Mouse (Mus musculus): ENCODE measurements around the gene Ugt1a8. TPM values are rescaled to one million over a fixed set of nuclear protein-coding genes. Genes with fewer than 3 reads are reported as not detected.

The Ugt1a8 gene
- polyA plus RNA-seq, 1 experiment: not detected

DNA sequence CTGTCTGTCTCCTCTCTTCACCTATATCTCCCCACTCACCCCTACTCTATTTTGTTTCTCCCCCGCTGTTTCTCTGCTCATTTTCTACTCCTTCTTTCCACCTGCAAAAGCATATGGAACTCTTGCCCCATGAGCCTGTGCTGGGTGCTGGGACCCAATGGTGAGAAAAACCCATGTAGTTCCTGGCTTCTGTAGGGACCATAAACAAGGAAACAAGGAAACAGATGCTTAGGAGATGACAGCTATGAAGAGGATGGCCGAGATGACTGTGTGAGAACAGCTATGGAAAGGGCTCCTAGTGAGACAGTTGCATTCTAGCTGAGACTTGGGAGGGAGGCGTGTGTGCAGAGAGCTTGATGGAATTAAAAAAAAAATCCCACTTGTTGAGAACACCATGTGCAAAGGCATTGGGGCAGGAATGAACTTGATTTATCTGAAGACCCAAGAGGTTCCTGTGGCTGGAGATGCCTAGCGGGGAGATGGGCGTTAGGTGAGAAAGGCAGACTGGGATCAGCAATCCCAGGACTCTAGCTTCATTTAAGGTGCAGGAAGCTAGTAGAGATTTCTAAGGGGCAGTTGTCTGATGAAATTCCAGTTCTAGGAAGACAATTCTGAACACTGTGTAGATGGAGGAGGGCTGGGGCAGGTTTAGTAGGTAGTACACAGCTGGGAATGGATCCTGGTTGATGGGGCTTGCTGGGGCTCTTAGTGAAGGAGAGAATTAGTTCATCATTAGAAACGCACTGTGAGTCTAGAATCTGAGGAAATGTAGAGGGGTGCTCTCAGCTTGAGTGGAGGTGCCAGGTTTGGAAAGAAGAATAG lies 143.6 kb downstream of the Ugt1a8 start:
- 79% methylated on average over 6 of the region's 6 CpGs for WGBS
- no peak for DNase-seq (ENCODE audit: low read depth, low spot score)

DNA sequence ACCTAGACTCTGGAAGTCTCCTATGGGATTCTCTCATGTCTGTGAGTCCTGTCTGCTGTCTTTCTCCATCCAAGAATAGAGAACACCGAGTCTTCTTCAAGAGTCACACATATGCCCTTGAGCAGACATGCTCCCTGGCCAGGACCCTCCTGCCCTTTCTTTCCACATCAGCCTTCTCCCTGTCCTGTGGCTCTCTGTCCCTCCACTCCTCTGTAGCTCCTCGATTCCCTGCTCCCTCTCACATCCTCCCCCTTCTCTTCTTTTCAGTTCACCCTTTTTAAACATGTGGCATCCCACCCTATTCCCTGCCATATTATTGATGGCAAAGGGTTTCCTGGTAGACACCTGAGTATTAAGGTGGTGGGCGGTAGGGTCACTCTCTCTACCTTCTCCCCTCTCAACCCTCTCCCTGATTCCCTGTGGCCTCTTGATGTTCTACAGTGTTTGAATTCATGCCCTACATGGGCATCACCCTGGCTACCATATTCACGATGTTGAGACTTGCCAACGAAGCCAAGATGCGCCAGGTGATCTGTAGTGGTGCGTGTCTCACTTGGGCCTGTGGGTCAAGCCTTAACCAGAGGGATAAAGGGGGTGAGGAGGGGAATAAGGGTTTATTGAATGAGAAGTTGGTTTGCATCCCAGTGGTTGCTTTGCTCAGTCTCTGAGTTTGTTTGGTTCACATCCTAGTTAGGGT lies 144.3 kb downstream of the Ugt1a8 start:
- no peak for DNase-seq (ENCODE audit: low read depth, low spot score)
- WGBS: 66% methylated on average over 7 of the region's 7 CpGs

DNA sequence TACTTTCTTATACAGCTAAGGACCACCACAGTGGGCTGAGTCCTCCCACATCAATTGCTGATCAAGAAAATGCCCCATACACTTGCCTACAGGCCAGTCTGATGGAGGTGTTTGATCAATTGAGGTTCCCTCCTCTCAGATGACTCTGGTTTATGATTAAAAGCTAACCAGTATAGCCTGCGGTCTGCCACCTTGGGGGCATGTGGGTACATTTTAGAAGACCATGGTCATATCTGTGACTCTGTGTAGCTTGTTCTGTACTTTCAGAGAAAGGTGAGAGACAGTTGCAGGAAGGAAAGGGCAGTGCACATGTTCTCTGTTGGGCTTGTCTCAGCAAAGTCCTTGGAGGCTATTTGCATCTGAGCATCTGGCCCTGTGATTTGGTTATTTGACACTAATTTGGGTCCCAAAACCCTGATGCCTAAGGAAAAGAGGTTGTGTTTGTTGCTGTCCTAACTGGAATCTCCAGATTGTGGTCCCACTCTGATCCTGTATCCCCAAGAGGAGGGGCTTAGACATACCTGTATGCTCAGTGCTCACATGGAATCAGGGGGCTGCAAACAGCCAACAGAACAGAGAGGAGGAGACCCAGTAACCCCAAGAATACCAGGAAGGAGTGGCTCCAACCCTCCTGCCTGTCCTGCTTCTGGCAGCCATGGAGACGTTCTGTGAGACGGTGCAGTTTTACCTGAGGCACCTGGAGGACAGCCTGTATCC lies 145.2 kb downstream of the Ugt1a8 start:
- 48% methylated on average over 3 of the region's 3 CpGs for WGBS
- DNase-seq (ENCODE audit: low read depth, low spot score): no peak

DNA sequence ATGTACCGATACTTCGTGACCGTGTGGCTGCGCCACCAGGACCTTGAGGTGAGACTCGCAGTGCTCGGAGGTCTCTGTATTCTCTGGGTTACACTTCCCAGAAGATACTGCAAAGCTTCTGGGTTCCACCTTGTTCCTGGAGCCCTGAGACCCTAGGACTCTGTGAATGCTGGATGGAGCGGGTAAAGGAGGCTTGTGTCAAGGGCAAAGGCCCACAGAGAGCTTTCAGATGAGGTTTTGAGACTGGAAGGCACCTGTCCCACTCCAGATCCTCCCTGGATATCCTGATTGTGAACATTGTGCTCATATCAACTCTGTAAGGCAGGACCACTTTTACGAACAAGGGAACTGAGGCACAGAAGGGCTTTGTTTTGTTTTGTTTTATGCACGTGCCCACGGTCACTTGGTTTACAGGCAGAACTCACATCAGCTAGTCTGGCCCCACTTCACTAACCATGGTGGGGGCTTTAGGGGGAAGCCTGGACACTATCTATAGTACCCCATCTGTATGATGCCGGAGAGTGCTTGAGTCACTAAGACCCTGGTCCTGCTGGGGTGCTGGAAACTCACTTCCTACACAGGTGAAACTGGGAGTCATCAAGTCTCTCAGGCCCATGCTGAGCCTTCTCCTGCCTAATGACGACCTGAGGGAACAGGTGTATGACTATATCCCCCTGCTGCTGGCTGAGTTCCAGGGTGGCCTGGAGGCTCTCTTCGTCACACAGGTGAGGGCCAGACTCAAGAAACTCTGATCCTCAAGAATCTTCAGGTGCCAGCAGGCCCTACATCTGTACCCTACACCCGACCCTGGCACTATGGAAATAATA lies 146.0 kb downstream of the Ugt1a8 start:
- 66% methylated on average over 14 of the region's 14 CpGs for WGBS
- no peak for DNase-seq (ENCODE audit: low read depth, low spot score)

DNA sequence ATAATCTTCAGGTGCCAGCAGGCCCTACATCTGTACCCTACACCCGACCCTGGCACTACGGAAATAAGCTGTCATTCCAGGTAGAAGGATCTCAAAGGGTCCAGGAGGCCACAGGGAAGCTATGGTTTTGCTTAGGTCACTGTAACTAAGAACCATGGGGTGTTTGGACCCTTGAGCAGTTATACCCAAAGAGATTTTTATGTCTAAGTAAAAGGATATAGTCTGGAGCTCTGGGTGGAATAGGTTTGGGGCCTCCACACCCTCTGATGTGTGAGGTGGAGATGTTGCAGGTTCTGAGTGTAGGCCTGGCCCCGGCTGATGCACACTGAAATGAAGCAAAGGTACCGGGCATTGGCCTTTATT lies 146.6 kb downstream of the Ugt1a8 start:
- DNase-seq (ENCODE audit: low read depth, low spot score): no peak
- WGBS: 68% methylated on average over 4 of the region's 4 CpGs

DNA sequence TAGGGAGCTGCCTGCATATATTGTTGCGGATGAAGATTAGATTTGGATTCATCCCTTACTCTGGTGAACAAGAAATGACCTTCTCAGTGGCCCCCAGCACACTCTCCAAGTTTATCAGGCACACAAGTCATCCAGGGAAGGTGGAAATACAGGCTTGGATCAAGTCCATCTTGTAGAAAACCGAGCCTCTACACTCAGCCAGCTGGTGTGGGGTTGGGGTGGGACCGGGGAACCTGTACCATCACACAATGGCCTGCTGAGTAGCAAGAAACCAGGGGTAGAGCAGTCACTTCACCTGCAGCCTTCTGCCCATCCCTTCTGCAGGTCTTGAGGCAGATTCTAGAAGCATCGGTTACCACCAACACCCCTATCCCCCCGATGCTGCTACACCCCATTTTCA lies 147.0 kb downstream of the Ugt1a8 start:
- WGBS: 37% methylated on average over 5 of the region's 5 CpGs
- DNase-seq (ENCODE audit: low read depth, low spot score): no peak

DNA sequence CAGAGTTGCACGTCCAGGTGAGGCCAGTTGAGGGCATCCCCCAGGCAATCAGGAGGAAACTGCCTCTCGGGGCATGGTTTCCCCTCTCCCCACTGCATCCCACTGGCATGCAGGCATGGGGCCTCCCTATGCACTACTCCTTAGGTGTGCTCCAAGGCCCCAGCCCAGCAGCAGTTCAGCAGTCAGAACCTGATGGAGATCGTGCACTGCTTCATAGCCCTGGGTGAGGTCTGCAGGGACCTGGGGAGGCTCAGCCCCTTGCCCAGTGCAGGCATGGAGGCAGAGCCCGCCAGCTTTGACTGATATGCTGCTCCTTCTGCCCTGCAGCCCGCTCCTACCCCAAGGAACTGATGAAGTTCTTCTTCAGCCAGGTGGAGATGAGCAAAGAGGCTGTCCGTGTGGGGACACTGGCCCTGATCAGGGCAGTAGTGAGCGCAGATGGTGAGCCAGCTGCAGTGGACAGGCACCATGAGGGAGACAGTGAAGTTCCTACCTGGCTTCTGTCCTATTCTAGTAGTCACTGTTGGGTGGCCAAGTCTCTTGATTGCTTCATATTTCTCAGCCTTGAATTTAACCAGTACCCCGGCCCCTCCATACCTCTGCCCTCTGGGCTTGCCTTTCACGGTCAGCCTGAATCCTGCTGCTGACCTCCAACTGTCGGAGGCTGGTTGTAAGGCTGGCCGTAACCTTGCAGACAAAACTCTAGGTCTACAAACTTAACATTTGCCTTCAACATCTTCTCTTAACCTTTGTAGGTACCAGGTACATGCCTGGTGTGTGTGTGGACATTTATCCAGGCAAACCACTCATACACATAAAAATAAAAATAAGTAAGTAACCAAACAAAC lies 147.7 kb downstream of the Ugt1a8 start:
- DNase-seq (ENCODE audit: low read depth, low spot score): no peak
- WGBS: 67% methylated on average over 11 of the region's 11 CpGs

DNA sequence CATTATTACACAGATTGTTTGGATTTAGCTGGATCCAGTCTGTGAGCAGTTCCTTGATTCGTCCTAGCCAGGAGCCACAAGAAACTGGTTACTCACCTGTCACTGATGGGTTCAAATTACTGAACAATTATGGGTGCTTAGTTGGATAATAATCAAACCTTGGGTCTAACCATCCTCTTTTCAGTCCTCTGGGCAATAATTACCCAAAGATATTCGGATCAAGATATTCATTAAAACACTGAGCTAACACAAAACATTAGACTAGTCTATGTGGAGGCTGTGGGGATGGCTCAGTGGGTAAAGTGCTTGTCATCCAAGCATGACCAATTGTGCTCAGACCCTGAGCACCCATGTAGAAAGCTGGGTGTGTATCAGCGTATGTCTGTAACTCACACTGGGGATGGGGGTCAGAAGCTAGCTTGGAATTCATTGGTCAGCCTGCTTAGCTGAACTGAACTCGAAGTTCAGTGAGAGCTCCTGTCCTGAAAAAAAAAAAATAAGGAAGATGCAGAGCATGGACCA lies 148.3 kb downstream of the Ugt1a8 start:
- 58% methylated on average over 4 of the region's 4 CpGs for WGBS
- no peak for DNase-seq (ENCODE audit: low read depth, low spot score)

DNA sequence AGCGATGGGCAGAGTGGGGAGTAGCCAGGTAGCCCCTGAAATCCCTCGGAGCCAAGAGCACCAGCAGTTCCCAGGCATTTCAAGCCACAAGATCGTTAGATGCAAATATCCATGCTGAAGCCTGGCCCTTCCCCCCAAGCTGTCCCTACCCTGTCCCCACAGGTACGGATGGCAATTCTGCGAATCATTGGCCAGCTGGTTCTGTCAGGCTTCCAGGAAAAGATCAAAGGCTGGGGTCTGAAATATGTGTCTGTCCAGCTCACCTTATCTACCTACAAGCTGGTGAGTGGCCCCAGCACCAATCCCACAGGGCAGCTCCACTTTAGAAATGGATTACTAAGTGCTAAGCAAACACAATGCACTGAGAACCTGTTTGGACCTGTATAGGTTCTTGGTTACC lies 149.7 kb downstream of the Ugt1a8 start:
- no peak for DNase-seq (ENCODE audit: low read depth, low spot score)
- WGBS: 61% methylated on average over 5 of the region's 5 CpGs

DNA sequence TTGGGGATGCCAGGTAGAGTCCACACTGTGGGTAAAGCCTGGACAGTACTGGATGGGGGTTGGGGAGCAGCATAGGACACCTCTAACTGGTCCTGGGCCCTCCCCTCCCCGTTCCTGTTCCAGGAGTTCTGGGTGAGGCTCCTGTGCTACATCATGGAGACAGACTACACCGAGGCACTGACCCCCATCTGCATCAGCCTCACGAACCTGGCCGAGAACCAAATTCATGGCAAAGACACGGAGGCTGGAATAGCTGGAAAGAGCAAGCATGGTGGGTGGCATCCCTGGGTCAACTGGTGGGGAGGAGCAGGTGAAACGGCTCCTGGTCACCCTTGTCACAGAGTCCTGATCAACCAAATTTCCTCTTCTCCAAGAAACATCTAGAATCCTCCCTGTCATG lies 151.2 kb downstream of the Ugt1a8 start:
- DNase-seq (ENCODE audit: low read depth, low spot score): no peak
- 77% methylated on average over 6 of the region's 6 CpGs for WGBS

DNA sequence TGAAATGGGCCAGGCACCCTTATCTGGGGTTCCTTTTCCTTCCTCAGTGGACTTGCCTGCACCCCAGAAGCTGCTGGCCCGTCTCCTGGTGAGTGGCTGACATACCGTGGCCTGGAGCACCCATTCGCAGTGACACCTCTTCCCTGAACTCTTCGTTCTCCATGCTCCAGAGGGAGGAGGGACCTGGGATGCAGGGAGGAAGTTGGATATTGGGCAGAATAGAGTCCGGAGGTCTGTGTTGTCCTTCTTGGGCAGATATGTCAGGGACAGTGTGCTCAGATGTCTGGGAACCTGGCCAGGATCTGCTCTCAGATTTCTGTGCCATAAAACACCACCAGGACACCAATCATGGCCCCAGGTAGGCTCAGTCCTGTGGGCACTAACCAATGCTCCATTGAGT lies 152.5 kb downstream of the Ugt1a8 start:
- 68% methylated on average over 5 of the region's 5 CpGs for WGBS
- no peak for DNase-seq (ENCODE audit: low read depth, low spot score)

DNA sequence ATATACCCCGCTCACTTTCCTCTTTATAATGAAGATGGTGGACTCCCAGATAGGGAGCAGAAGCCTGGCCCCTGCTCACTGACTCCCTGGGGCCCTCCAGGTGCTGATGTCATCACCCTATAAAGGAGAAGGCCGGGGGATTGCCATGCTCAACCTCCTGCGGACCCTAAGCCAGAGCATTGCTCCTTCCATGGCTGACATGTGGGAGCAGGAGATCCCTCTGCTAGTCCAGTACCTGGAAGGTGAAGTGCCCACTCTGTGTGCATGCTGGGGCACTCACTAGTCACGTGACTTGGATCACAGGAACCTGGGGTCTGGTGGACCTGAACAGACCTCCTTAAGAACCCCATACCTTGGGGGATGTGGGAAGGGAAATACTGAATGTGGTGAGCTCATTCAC lies 153.0 kb downstream of the Ugt1a8 start:
- no peak for DNase-seq (ENCODE audit: low read depth, low spot score)
- WGBS: 73% methylated on average over 4 of the region's 4 CpGs

DNA sequence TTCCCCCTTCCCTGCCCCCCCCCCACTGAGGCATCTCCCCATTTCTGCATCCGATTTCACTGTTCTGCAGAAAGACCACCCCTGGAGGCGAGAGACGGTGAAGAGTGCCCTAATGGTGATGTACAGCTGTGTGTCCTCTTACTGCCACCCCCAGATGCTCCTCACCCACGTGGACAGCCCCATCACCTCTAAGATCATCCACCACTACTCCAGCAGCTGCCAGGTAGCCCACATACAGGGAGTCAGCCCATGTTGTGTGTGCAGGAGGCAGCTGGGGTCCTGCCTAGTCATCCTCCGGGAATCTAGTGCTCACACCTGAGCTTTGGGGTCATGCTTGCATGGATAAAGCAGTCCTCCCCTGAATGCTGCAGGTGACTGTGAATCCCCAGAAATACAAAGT lies 156.2 kb downstream of the Ugt1a8 start:
- no peak for DNase-seq (ENCODE audit: low read depth, low spot score)
- WGBS: 67% methylated on average over 5 of the region's 5 CpGs

DNA sequence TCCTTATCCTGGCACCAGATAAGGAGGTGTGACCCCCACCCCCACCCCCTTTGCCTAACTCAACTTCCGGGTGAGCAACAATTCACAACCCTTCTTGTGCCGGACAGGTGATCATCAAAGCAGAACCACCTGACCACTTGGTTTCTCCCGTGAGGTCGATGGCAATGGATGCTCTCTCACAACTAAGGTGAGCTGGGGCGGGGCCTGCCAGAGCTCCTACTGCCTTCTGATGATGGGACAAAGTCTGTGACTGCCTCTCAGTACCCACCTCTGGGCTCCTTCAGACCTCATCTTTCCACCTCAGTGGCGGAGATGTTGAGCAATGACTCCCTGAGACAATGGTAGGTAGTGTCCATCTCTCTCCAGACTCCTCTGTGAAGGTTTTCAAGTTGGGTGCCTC lies 158.3 kb downstream of the Ugt1a8 start:
- 76% methylated on average over 6 of the region's 6 CpGs for WGBS
- no peak for DNase-seq (ENCODE audit: low read depth, low spot score)

DNA sequence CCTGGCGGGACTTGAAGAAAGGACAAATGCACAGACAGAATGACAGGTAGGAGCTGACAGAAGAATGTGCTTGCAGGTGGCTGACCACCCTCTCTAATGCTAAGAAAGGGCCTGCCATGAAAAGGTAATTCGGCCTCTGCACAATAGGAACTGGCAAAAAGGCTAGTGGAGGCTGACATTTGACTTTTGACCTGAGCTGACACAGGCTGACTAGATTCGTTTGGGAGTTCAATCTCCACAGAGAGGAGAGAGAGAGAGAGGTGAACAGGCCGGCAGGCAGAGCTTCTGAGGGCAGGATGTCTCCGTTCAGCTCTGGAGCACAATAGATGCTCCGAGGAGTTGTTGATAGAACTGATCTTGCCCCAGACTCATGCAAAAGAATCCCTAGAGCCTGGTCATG lies 158.8 kb downstream of the Ugt1a8 start:
- 44% methylated on average over 6 of the region's 6 CpGs for WGBS
- DNase-seq (ENCODE audit: low read depth, low spot score): no peak

DNA sequence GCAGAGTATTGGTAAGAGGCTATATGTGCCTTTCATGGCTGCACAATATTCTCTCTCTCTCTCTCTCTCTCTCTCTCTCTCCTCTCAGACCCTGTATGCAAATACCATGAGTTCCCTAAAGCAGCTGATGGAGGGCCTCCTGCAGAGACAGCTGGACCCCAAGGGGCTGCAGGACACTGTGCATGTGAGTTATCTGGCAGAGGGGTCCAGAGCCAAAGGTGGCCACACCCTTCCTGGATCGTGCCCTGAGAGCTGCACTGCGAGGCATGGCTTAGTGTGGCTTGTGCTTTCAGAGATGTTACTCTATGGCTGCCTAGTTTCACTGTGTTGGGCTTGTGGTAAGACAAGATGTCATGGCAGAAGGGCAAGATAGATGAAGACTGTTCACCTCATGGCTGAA lies 160.0 kb downstream of the Ugt1a8 start:
- WGBS: 39% methylated on average over 2 of the region's 2 CpGs
- no peak for DNase-seq (ENCODE audit: low read depth, low spot score)

DNA sequence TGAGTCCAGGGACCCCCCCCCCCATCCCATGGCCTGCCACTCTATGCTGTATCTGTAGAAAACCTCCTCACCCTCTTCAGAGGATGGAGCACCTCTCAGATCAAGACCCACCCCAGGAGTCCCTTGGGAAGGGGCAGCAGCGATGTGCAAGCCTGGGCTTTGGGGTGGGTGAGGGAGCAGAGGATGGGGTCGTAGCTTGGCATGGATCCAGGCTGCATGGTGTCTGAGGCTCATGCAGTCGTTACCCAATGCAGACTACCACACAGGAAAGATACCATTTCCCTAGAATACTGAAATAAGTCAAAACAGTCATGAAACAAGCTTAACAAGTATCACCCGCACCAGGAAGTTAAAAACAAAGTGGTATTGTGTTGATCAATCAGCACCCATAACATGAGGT lies 161.0 kb downstream of the Ugt1a8 start:
- no peak for DNase-seq (ENCODE audit: low read depth, low spot score)
- 54% methylated on average over 4 of the region's 4 CpGs for WGBS

DNA sequence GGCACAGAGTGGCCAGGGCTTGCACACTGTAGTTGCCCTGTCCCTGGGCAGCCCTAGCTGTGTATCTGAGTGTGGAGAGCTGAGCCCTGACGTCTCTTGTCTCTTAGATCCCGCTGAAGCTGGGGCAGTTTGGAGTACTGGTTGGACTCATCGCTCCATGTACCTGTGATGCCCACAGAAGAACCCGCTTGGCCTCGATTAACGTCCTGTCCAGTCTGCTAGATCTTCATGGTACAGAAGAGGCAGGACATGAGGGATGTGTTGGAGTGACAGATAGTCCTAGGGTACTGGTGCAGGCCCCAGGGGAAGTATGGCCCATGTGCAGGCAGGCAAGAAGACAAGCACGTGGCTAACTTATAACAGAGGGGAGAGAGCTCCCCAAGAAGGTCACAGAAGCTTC lies 162.0 kb downstream of the Ugt1a8 start:
- 80% methylated on average over 7 of the region's 7 CpGs for WGBS
- DNase-seq (ENCODE audit: low read depth, low spot score): no peak

DNA sequence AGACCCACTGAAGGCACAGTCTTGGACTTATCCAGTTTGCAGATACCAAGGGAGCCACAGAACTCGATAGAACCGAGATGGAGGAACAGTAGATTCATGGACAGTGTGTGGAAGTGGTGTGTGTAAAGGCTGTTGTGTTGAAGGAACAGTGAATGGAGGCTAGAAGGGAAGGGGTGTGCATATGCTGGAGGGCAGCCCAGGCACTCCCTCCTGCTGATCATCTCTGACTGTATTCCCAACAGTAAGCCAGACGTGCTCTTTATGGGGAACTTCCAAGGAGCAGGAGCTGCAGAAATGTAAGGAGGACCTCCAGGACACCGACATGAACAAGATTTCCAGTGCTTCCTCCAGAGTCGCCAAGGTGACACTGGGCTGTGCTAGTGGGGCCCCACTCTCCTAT lies 162.4 kb downstream of the Ugt1a8 start:
- DNase-seq (ENCODE audit: low read depth, low spot score): no peak
- 83% methylated on average over 5 of the region's 5 CpGs for WGBS
